Mouse (Mus musculus): ENCODE data around the gene Dlg4.
"Not testable (repeated sequence)": the region's sequence is repeated elsewhere in the genome, so short reads cannot be mapped to it uniquely, and the experiment has no call there.

Gene Dlg4

DNA sequence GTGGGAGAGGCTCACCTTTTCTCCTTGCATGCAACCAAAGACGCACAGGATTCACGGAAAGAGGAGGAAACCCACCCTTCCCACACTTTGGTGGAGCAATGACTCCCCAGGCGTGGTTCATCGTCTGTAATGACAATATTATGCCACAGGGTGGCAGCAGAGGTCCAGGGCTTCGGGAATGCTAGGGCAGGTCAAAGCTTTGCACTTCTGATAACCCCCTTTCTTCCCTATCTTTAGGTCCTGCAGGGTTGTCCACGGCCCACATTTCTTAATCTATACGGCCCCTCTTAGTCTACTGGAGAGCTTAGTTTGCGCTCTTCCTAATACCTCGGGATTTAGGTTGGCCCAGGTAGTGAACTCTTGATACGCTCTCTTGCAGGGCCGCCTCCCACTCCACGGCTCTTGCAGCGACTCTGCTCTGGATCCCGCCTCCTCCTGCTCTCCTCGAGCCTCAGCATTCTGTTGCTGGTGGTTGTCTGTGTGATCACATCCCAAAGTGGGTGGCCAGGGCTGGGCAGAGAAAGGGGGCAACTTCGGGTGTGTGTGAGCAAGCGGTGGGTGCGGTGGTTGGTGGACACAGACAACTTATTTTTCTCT, 39.0 kb downstream of the Dlg4 start:
- DNase-seq = peak; percentile 78

DNA sequence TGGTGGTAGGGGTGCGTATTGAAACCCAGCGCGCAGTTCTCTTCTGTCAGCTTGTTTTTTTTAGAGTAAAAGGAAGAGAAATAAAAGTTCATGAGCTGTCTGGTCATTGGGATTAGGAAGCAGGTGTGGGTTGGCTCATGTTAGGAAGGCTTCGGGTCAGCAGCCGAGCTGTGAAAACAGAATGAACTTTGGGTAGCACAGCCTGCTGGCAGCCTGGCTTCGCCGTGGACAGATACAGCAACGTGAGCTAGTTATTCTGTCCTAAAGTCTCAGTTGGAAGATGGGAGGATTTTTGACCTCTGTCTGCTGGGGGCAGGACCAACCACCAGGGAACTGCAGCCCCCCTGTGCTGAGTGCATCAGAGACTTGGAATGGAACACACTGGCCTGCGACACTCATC, 41.1 kb downstream of the Dlg4 start:
- DNase-seq = no peak

DNA sequence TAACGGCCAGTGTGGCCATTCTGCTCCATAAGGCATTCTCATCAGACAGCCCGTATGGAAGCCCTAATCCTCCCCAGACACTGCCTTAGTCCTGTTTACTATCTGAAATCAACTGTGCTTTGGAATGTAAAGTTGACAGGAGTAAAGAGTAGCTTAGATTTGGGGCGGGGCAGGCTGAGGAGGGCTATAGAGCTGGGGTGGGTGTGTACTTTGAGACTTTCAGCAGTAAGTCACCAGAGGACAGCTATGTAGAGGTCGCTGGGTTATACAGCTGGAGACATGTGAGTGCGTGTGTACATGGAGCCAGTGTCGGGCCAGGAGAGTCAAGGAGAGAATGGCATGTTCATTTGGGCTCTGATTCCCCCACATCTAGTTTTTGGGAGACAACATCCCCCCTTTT, 43.2 kb downstream of the Dlg4 start:
- DNase-seq = no peak

DNA sequence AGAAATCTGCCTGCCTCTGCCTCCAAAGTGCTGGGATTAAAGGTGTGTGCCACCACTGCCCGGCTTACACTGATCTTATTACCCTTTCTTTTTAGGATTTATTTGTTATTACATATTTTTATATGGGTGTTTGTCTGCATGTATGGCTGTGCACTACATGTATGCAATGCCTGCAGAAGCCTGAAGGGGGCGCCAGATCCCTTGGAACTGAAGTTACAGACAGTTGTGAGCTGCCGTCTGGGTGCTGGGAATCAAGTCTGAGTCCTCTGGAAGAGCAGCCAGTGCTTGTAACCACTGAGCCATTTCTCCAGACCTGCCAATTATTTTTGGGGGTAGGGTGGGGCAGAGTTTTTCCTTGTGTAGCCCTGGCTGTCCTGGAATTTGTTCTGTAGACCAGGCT, 46.3 kb downstream of the Dlg4 start:
- DNase-seq = no peak

GRCm38 (mm10) chr11:70066701-70067100, 50.0 kb downstream of the Dlg4 start:
- DNase-seq = no peak

DNA sequence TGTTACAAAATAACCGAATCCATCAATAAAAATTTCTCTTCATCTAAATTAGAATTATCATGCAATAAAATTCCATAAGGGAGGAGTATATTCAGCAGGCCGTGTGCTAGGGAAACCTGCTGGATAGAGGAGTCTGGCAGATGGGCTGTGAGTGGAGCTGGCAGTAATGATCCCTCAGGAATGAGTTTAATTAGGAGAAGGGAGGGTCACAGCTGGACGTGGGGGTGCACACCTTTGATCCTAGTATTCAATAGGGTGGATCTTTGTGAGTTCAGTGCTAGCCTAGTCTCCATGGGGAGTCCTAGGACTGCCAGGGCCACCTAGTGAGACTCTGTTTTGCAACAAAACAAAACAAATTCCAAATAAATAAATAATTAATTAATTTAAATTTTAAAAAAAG, 51.5 kb downstream of the Dlg4 start:
- no peak for DNase-seq

DNA sequence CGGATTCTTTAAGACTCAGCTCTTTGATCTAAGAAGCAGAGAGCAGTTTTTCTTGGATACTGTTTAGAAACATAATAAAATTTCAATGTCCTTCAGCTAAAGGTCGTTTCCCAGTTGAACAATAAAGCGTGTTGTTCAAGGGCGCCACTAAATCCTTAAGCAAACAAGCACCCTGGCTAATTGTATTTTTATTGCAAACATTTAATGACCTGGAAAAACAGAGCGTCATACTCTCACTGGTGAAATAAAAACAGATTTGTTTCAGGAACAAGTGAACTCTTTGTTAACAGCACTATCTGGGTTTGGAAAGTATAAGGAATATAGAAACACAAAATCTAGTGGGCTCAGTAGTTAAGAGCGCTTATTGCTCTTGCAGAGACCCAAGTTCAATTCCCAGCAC, 53.3 kb downstream of the Dlg4 start:
- no peak for DNase-seq

DNA sequence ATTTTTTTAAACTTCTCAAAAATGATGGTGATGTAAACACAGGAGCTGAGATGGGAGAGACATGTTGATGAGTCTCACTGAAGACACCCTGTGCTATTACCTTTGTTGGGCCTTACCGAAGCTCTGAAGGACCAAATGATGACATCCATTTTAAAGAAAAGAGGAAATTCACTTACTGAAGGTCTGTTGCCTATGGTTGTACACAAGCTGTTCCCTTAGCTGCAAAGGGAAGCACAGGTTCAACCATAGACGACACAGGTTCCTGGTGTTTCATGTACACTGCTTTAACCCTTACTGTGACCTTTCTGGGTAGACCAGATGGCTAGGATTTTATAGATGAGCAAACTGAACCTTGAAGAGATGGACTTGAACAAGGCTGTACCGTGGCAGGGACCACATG, 53.9 kb downstream of the Dlg4 start:
- not testable (repeated sequence) for DNase-seq

- peak; percentile 66 for DNase-seq
Observed at GRCm38 (mm10) chr11:70074379-70075071, 57.8 kb downstream of the Dlg4 start.

- no peak for DNase-seq
Observed at GRCm38 (mm10) chr11:70075581-70075980, 58.8 kb downstream of the Dlg4 start.

- no peak for DNase-seq
Observed at GRCm38 (mm10) chr11:70077441-70077840, 60.7 kb downstream of the Dlg4 start.

- no peak for DNase-seq
Observed at GRCm38 (mm10) chr11:70079175-70079574, 62.4 kb downstream of the Dlg4 start.

GRCm38 (mm10) chr11:70079928-70080327, 63.2 kb downstream of the Dlg4 start:
- peak; percentile 72 for DNase-seq

GRCm38 (mm10) chr11:70080803-70081590, 64.3 kb downstream of the Dlg4 start:
- peak; percentile 28 for DNase-seq

- no peak for DNase-seq
Observed at GRCm38 (mm10) chr11:70084563-70084962, 67.8 kb downstream of the Dlg4 start.

GRCm38 (mm10) chr11:70091986-70092783, 75.4 kb downstream of the Dlg4 start, which contains the start of gene Asgr2:
Asgr2 (plus strand) TSS chr11:70092644.
- DNase-seq = no peak
